Mouse (Mus musculus): ENCODE results near the gene Zdhhc14.
A peak's percentile ranks its signal among the peaks of the same experiment; 100 is the strongest.

Gene Zdhhc14

DNA sequence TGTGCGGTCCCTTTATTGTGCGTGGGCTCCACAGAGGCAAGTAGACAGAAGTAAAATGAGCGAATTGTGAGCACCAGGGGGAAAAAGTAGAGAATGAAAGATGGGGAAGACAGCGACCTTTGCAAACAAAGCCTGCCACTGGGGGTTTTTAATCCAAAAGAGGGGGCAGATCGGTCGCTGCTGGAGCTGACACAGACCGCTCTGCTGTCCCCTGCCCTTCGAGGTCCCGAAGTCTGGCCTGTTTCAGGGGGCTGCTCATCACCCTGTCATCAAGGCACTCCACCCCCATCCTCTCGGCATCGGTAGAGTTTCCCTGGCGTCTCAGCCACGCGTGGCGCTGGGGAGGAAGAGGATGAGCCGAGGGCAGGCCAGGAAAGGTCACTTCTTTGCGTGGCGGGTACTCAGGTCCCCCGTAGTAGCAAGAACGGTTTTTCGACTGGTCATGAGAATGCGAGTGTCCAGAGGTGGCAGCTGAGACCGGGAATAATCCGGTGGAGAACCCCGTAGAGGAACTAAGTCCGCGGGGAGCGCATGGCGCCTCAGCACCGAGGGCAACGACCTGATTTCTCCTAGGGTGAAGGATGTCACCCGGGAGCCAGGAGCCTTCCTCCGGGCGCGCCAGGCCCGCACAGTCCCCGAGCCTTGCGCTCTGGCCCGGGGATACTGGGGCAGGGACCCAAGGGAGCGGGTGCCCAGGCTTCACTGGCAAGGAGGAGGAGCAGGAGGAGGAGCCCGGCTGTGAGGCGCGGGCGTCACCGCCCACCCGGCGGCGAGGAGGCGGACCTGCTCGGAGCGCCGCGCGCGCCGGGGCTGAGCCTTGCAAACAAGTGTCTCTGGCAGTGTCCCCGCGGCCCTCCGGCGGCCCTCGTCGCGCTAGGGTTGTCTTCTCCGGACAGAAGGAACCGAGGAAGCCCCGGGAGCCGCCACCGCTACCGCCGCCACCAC lies at the start of gene Zdhhc14:
Zdhhc14 (plus strand) TSS at position 757 of the 945 bp plus-strand sequence.
- peak; percentile 95 to 96 for DNase-seq

DNA sequence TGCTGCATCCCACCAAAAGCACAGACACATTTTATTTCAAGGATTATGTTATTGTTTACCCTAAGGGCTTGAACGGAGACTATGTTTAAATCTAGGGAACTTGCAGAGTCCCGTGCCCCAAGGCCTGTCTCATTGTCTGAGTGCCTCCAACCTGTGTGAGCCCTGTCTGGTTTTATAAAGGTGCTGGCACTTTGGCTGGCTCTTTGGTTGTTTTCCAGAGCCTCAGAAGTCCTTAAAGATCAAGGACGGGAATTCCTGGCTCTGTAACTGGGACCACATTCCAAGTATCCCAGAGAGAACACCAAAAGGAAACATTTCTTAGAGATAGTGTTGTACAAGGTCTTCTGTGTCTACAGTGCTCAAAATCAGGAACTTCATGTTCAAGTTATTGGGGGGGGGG lies 49.1 kb upstream of the Zdhhc14 start:
- DNase-seq = no peak

DNA sequence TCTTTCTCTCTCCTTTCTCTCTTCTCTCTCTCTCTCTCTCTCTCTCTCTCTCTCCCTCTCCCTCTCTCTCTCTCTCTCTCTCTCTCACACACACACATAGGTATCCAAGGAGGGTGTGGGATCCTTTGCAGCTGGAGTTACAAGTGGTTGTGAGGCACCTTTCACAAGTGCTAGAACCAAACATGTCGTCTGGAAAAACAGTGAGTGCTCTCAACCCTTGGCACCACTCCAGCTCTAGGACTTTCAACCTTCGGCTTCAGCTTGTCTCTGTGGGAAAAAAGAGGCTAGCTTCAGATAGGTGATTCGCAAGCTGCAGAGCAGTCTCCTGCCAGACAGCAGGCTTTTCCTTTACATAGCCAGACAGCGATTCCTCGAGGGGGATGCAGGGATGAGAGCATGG lies 48.6 kb upstream of the Zdhhc14 start:
- DNase-seq = peak; percentile 56 to 72

DNA sequence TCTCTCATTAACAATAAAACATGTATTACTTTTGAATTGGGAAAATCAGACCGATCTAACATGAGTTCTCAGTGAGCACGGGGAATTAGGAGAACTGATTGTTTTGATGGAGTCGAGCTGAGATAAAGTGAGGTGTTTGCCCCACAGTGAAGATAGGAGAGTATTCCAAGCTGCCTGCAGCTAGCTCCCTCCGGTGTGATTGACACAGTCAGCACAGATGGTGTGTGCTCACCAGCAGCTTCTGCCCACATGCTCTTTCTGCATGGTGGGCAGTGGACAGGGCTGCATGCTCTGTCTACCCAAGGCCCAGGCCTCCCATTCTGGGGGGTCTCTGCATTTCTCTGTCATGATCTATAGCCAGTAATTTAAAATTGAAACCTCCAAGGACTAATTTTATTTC lies 38.7 kb upstream of the Zdhhc14 start:
- DNase-seq = no peak

DNA sequence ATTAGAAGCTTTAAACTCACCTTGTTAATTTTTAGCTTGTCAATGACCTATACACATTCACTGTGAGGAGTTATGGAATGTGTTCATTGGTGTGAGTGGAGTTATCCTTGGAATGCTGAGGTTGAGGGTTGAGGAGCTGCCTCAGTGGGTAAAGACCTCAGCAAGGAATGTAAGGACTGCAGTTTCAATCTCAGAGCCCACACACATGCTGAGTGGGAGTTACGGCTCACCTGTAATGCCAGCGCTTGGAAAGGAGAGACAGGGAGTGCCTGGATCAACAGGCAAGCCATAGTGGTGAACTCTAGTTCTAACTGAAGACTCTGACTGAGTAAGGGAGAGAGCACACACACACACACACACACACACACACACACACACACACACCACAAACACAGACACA lies 28.4 kb upstream of the Zdhhc14 start:
- no peak for DNase-seq

DNA sequence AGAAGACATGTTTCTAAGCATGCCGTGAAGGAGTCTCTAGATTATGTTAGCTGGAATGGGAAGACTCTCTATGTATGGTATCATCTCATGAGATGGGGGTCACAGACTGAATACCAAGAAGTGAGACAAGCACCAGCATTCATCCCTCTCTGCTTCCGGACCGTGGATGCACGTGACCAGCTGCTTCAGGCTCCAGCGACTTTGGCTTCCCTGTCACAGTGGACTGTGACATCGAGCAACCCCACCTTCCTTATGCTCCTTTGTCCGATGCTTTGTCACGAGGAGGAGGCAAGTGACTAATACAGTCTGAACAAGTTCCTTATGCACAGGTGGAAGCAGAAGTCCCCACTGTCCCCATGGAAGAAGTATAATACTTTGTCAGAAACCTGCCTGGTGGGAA lies 25.6 kb upstream of the Zdhhc14 start:
- peak in 1 of 2 experiments; percentile 21 for DNase-seq

DNA sequence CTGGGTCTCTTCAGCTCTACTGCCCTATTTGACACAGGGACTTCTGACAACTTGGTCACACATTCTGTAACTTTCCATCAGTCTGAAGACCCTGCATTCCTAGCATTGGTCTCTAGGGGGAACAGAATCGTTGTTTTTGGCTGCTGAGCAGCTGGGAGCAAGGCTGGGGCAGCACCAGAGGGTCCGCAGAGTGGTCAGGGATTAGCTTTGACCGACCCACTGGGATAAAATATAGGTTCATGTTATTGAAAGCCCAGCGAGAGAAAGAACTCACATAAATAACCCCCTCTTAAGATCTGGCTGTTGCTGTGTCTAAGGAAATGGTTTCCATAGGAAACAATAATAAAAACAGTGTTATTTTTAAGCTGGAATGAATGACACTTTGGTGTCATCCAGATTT lies 25.2 kb upstream of the Zdhhc14 start:
- DNase-seq = no peak

DNA sequence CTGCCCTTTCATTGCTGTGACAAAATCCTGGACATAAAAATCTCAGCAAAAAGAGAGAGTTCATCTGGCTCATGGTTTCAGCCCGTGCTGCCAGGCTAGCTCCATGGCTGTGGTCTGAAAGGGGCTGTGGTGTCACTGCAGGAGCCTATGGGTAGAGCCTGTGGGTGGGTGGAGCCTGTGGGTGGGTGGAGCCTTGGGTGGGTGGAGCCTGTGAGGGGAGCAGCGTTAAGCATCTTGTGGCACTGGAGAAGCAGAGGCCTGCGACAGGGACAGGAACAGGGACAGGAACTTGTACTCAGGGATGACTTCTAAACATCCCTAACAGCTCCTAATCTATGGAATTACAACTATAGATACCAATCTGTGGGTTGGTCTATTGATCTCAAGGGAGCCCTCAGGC lies 20.1 kb upstream of the Zdhhc14 start:
- DNase-seq = no peak

DNA sequence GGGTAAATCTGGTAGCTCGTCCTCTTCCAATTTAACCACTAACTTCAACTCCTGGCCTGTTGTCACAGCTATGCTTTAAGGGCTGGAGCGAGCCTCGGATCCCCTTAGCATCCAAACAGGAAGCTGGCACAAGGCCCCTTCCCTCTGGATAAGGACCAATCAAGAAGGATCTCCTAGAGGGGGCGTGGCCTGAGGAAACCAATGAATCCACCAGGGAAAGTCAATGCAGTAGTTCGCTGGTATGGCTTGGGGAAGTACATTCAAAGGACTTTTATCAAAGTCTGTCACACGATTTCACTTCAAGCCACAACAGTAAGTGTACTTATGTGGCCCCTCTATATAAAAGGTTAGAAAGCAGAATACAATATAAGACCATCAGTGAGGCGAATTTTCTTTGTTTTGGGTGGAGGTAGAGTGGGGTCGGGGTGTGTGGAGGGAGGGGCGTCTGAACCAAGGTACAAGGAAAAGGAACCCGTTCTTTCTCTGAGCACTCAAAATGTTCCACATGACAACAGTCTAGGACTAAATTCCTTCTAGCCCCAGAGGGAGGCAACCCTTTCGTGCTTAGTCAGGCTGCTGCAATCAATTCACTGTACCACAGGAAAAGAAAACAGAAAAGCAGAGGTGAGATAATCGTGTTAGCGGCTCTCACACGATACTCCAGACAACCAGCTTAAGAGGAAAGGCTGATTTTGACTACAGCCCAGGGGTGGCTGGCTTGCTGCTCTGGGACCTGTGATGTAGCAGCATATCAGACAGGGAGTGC lies 16.2 kb upstream of the Zdhhc14 start:
- DNase-seq = no peak

DNA sequence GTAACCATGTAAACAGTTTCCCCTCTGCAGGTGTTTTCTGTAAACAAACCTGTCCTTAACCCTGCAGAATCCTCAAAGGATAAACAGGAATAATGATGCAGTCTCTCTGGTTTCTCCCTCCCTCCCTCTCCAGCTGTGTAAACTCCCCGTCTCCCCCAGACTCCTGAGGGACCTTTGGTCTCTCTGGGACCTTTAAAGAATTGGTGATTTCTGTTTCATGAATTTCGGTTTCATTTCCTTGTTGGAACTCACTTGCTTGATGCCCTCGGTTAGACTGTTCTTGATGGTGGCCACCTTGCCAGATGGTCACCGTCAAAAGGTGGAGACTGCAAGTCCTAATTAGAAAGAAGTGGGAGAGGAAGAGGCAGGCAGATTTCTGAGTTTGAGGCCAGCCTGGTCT lies 8.9 kb upstream of the Zdhhc14 start:
- no peak for DNase-seq

DNA sequence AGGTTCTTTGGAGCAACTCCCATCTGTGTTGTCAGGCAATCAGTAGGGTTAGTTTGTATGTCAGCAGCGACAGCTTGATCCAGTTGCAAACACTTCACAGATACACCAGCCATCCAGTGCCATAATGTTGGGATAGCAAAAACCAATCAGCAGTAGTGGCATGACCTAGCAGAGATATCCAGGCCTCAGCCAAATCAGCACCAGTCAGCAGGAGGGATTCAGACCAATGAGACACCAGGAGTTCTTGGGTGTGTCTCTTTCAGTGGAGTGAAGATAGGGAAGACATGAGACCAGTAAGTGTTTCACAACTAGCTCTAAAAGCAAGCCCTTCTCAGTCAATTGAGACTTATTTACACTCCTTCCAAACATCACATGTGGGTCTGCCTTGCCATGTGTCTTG lies 7.7 kb upstream of the Zdhhc14 start:
- DNase-seq = no peak

DNA sequence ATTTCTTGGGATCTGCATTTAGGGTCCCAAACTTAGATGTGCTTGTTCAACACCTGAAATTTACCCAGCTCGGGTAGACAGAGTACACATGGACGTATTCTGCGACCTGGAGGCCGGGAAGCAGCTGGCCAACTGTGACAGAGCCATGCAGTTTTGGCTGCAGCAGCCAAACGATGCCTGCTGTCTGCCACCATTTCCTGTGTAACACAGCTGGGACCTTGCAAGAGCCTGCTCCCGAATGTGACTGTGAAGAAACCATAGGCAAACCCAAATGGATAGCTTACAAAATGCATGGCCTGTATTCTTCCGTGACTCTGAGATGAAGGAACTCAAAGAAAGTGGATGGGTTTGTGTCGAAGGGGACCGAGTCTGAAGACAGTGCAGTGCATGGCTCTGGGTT lies 4.2 kb upstream of the Zdhhc14 start:
- DNase-seq = no peak

DNA sequence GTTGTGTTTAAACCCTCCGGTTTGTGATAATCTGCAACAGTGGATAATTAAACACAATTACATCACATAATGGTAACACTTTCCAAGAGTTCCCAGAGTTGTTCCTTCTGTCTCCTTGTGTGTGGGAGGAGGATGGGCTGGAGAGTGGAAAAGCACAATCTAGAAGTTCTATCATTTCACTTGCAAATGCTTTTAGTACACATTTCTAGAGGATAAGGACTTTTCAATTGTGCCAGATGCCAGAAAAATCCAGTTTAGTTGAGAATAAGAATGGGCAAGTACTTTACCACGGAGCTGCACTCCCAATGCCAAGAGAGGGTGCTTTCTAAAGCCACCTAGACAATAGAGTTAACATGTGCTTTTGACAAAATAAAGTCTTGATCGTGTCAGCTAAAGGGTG lies 2.0 kb upstream of the Zdhhc14 start:
- DNase-seq = no peak

DNA sequence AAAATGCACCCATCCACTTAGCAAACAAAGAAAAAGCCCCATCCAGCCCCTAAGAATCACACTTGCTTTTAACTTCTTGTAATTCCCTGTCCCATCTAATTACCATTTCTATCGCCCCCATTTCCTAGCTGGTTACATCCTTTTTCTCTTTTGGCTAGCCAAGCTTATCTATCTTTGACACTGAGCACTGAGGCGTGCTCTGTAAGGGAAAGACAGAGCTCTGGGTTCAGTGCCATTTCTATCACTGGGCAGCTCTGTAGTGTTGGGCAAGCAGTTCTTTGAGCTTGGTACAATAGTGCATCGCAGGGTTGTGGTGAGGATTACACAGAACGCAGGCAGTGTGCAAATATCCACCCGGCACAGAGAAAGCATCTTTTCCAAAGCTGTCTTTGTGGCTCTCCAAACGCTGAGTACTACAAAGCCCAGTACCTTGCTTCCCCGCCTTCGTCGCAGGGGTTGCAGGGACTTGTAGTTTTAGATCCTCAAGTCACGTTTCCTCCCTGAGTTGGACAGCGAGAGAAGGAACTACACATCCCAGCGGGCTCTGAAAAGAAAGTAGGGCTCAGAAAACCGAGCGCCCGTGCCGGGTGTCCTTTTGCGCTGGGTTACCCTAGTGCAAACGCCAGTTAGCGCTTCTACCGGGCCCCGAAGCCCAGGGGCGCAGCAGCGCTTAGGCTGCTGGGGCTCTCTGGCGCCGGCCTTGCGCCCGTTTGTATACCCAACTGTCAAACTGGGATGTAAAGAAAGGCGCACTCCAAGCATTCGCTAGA lies 1.1 kb upstream of the Zdhhc14 start:
- DNase-seq = peak; percentile 93 to 96

DNA sequence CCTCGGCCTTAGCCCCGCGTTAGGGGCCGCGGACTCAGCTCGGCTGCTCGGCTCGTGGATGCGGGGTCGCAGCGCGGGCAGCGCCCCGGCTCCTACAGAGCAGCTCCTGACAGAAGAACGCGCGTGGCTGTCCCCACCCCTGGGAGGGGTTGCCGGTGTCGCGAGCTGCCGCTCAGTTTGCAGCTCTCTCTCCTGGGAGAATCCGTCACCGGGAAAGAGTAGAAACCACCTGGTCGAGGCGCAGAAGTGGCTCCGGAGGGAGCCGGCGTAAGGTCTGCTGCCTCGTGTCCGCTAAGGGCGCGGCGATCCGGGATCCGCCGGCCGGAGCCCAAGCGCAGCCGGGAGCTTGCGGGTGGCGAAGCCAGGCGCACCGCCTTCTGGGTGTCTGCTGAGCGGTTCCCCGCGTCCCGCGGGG lies 396 bp downstream of the Zdhhc14 start:
- peak; percentile 50 to 71 for DNase-seq

DNA sequence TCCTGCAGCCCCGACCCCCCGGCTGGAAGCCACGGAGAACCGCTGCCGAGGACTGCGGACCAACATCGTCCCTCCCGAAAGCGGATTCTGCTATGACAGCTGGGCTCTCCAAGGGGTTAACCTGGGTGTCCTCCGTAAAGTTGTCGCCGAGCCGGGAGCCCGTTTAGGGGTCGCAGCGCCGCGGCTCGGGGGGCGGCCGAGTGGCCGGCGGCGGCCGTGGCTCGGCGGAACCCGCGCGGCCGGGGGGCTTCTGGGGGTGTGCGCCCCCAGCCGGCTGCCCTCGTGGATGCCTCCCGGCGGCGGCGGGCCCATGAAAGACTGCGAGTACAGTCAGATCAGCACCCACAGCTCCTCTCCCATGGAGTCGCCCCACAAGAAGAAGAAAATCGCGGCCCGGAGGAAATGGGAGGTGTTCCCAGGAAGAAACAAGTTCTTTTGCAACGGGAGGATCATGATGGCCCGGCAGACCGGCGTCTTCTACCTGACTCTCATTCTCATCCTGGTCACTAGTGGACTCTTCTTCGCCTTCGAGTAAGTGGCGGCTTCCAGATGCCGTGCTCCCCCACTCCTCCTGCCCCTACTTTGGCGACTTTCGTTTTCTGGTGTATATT lies 909 bp downstream of the Zdhhc14 start:
- DNase-seq = peak; percentile 13 to 67

DNA sequence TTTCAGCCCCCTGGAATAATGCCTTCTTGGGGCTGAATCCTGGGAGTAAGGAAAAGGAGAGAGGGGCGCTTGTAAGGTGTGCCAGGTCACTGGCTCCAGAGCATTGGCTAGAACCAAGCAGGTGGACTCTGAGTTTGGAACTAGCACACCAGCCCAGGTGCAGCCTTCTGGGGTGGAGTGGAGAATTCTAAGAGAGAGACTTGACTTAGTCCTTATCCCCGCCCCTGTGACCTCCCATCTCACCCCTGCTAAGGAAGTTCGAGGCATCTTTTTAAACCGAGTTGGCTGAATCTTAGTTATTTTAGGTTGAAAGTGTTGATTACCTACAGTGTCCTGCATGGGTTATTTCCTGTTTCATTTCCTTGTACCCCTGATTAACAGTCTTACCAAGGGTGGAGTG lies 1.5 kb downstream of the Zdhhc14 start:
- peak; percentile 33 to 42 for DNase-seq

DNA sequence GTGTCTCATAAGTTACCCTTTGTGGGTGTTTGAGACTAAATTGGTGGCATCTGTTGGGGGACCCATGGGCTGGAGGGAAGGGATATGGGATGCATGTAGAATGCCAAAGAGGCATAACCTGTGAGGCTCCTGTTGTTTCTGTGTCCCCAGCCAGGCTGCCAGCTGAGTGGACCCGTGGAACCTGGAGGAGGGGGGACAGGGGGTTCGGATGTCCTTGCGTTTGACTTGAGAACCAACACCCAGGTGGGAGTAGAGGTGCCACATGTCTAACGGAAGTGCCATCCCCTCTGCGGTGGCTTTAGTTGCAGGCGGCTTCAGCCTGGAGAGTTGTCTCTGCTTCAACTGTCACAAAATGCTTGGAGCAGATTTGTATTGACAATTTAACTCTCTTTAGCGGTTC lies 2.5 kb downstream of the Zdhhc14 start:
- no peak for DNase-seq

DNA sequence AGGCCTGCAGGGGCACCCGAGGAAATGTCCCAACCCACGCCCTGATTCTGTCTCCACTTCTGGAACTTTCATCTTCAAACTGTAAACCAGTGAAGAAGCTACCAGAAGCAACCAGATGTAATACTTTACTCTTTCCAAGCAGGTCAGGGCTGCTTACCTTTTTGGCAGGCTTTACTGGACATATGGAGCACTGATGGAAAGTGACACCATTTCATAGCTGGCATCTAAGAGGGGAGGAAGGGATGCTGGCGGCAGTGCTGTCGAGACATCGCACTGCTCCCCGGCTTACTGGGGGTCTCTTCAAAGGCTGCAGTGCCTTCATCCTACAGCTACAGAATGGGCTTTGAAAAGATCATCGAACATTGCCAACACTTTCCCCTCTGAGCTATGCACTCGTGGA lies 5.3 kb downstream of the Zdhhc14 start:
- DNase-seq = no peak

DNA sequence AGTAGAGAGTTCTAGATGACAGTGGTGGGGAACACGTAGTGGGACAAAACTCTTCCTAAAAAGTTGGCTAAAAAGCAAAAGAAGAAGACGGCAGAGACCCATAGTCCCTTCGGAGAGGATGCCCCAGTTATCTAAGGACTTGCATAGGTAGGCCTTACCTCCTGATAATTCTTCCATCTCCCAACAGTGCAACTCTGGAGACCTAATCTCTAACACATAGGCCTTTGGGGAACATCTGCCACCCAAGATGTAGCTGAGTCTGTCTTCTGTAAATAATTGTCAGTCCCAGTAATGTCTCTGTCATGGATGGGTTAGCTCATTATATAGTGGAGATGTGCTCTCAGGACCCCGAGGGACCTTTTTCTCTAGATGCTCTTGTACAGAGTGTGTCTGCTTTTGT lies 6.6 kb downstream of the Zdhhc14 start:
- no peak for DNase-seq

DNA sequence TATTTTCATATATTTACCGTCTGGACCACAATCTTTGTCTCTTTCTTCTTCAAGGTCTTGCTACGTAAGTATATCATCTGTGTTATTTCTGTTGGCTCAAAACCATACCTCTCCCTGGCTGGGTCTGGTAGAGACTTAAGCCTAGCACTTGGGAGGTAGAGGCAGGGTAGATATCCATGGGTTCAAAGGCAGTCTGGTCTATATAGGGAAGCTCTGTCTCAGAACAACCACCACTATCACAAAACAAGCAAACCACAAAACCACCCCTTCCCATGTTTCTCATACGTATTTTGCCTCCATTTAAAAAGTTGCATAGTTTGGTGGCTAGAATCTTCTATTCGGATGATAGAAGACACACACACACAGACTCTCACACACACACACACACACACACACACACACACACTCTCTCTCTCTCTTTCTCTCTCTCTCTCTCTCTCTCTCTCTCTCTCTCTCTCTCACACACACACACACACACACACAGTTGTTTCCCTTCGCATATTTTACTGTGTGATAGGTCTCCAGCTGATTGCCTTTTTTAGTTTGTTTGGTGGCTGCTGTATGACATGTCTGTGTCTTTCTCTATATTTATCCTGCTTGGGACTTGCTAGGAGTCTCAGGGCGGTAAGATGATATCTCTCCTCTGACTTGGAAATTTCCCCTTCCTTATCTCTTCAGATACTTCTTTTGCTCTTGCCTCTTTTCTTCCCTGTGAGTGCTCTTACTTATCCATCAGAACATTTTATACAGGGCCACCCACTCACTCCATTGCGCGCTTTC lies 11.8 kb downstream of the Zdhhc14 start:
- no peak for DNase-seq

DNA sequence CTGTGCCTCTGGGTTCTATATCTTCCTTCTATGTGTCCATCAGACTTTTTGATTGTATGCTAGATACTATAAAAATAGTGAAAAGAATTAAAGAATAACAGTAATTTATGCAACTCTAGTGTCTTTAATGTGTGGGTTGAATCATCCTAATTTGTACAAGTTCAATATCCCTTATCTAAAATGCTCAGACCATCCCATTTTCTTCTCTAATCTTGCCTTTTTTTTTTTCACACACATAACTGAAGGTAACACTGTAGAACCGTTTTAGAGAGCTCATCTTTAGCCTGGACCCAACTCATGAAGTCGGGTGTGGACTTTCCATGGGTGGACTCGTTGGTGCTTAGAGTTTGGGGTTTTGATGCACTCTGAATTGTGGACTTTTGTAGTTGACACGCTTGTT lies 12.6 kb downstream of the Zdhhc14 start:
- DNase-seq = no peak
